Mouse (Mus musculus) B cell, adult 2 months (primary cell): ENCODE results near the gene Tert.

Experiments
- DNase-seq, 2 experiments: peaks; one replicate each; pipeline ENCODE4 v3.0.0; 2022

The Tert gene

DNA sequence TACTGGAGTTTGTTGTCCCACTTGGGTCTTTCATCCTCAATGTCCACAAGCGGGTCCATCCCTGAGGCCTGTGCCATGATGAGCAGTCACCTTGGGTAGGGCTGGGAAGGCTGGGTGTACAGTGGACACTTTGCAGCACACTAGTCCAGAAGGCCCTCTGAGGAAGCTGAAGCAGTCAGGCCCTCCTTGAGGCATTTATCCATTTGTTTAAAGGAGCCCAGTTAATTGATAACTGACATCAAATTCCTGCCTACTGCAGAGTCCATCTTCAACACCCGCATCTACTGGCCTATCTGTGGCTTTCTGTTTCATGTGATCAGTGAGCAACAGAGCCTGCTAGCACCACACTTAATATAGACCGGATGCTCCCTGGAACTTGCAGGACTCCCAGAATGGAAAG, 51.1 kb downstream of the Tert start, which contains the start of gene Slc6a18:
Gene Slc6a18 (minus strand): TSS at position 171 of the 400 bp plus-strand sequence.
- DNase-seq: no peak

DNA sequence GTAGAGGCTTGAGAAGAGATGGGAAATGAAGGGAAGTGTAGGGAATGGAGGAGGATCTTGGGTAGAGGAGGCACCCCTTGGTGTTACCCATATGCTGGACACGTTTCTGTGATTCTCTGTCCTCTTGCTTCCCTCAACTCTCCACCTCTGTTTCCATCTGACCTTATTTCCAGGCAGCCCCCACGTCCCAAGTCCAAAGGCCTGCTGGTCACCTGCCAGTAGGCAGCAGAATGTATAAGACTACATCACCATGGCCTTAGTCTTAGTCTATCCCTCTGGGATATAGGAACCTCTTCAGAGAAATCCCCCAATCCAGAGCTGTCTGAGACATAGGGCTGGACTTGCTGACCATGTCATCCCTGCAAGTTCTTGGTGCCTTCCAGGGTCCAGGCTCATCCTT, 52.6 kb downstream of the Tert start:
- no peak for DNase-seq

DNA sequence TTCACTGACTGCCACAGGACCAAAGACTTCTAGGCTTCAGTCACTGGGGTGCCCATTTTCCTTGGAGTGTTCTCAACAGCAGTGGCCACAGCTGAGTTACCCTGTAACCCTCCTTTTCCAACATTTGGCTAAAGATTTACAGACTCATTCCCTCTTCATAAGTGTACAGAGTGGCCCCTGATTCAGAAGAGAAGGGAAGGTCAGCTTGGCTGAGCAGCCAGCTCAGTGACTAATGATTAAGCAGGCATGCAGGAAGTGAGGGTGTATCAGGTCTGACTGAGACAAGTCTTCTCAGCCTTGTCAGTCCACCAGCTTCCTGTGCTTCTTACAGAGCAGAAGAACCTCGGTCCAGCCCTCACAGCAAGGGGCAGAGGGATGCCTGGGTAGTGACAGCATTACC, 53.7 kb downstream of the Tert start:
- DNase-seq: no peak

DNA sequence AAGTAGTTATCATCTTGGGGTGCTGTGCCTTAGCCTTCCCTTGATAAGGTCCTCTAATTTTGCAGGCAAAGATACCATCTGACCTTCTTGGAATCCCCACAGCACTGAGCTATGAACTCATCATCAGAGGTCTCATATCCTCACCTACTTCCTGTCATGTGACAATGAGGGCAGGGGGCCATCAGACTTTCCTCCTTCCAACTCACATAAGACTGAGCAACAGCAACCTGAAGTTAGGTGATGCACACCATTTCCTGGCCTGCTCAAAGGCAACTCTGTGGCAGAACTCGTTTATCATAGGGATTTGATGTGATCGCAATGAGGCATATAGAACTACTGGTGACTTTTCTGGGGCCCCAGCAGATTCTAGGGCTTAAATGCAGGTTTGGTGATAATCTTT, 55.5 kb downstream of the Tert start:
- DNase-seq: no peak

DNA sequence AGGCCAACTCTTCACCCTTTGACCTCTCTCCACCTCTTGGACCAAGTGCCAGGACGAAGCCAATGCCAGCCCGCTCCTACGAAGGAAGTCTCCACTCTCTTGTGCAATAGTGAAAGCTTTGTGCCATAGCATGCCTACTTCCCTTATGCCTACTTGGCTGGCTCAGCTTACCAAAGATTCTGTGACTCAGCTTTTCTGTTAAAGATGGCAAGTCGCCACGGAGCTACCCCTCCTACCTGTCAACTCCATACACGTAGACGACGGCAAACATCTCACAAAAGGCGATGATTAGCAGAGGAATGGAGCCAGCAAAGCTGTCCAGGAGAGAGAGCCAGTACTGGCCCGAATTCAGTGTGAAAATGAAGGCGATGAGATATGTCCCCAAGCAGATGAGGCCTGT, 57.0 kb downstream of the Tert start:
- DNase-seq: no peak

DNA sequence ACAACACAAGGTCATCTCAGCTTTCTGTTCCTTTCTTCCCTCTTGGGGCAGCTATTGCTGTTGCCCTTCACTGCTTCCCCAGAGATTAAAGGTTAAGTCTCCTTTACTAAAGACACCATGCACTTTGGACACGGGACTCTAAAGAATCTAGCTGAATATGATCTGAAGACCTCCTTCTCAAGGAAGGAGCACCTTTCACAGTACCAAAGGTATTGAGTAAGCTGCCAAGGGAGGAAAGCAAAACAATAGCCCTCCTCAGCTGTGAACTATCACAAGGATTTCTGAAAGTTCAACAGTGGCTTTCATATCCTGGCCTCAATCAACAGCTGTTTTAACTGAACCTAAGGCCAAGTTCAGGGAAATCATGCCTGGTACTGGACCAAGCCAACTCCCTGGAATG, 57.7 kb downstream of the Tert start:
- DNase-seq: no peak

DNA sequence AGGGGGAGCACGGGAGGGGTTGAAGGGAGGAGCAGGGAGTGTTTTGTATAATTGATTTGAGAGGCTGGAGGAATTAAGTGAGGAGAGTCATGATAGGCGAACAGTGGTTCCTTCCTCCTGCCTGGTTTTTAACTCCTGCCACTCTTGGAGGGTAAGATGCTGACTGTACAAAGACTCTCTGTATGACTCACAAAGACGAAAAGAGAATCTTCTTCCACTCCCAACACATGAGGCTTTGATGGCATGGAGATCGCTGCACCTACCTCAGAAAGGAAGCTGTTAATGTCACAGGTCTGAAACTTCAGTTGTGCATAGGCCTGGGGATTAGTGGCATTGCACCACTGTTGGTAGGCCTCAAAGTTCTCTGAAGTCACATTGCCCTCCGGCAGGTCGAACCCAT, 58.8 kb downstream of the Tert start:
- no peak for DNase-seq

DNA sequence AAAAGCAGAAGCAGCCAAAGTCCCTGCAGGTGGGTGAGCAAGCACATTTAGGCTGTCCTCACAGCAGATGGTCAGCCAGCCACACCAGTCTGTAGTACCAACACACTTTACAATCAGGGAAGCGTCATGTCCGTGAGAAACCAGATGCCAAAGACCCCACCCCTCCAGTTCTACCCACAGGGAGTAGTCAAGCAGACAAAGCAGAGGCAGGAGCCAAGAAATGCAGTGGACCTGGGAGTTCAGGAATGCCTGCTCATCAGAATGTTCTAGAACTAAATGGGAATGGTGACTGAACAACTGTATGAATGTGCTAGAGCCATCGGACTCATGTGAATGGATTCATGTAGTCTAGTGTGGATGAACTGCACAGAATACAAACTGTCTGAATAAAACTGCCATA, 60.9 kb downstream of the Tert start:
- DNase-seq: no peak

DNA sequence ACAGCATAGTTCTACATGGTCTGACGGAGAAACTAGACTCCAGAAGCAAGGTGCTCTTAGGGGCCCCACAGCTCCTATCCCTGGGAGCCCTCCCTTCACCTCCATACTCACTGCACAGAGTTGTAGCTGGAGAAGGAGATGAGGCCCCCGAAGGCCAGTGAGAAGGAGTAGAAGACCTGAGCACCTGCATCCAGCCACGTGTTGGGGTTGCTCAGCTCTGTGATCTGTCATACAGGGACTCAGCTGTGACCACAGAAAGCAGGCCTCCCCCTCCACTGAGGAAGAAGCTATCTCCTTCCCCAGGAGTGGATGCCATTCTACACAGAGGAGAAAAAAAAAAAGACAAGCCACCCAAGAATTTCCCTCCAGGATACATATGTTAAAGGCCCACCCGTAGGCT, 62.2 kb downstream of the Tert start:
- DNase-seq: no peak

DNA sequence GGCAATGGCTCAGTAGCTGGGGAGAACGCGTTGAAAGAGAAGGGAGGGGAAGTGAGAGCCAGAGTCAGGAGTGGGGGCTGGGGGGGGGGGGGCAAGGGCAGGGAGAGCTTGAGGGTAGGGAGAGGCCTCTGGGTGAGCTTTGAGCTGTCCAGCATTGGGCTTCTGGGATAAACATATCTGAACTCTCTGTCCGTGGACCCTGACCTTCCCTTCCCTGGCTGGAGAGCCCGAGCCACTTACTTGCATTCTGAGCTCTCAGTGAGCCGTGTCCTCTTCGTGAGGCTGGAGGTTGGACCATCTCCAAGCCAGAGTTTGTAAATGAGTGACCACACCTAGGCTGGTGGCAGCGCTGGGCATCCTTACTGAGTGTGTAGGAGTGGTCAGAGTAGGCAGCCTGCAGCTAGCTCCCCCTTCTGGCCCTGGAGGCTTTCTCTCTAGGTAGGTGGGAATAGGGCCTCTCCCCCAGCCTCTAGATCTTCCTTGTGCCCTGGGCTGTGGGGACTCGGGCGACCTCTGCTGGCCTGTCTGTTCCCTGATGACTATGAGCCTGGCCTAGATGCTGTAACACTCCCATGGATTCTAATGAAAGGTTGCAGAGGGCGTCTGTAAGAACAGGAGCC, 65.6 kb downstream of the Tert start:
- DNase-seq: peak; percentile 52 to 54

DNA sequence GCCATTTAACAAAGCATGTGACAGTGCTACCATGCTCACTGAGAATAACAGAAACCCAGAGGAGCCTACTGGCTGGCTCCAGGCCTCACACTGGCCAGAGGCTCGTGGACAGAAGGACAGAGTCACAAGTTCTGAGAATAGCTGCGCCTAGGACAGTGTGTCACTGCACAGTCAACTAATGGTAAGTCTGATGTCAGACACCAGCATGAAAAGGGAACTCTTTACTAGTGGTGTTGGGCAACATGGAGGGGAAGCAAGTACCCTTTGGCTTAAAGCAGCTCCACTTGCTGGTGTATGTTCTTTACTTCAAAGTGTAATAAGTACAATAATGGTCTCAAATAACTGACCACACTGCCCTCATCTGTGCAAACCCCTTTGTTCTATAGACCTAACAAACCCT, 66.6 kb downstream of the Tert start:
- no peak for DNase-seq

DNA sequence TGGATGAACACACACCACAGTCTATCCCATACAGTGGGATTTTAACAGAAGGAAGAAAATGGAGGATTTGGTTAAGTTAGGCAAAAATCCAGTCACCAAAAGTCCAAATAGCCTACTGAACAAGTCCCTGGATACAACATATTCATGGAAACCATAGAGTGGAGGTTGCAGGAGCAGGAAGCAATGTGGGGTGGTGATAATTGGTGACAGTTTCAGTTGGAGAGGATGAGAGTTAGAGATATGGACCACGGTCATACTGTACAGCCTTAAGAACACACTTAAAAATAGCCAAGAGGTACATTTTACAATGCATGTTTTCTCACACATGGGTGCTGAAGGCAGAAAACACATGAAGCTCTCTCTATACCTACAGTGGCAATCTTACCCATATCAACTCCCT, 68.3 kb downstream of the Tert start:
- DNase-seq: no peak

DNA sequence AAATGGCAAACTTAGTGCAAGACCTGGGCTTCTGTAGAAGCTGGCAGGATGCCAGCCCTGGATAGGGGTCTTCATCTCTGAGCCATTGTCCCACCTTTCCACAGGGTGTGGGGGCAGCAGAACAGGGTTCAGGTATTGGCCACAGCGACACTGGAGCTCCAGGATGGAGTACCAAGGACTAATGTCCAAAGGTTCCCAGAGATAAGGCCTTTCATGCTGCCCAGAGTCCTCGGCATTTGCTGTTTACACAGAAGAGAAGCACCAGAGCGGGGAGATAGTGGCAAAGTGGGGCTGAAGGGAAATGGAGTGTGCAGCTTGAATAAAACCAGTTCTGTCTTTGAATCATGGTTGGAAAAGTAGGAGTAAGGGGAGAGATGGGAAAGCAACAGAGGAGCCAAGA, 69.8 kb downstream of the Tert start:
- no peak for DNase-seq
